Mouse (Mus musculus): ENCODE results near the gene Rai1. TPM values are rescaled to one million over a fixed set of nuclear protein-coding genes. Genes with fewer than 3 reads are reported as not detected.
A peak's percentile ranks its signal among the peaks of the same experiment; 100 is the strongest.

Gene Rai1
- total and polyA plus RNA-seq, 2 experiments from 2014 or later, result 24.9 to 70.0 TPM

DNA sequence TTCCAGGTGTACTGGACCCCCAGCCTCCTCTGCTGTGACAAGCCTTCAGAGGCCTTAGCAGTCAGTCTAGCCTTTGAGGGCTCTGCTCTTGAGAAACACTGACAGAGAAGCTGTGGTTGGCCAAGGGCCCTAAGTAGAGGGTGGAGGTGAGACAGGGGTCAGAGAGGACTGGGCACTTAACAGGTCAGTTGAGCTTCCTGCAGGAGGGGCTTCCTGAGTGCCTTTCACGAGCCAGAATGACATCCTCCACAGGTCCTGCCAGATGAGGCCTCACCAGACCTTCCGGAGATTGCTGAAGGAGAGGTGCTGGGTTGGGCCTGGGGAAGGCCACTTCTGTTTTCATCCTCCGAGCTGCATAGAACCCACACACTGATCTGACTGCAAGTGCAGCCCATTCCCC is 123.7 kb downstream of the Rai1 start:
- H3K4me3 ChIP-seq (ENCODE audit: low read length), result no peak overlapping the region
- H3K27ac ChIP-seq, result no peak overlapping the region
- TF ChIP-seq CTCF (IDR thresholded peaks at IDR 0.05; ENCODE audit: low read depth), result no peak
- no peak for ATAC-seq
- no peaks in the 10 kb centered on the region for H3K9me3 ChIP-seq (ENCODE audit: low read length)
- peaks cover 5% of the 10 kb centered on the region; the same call in 1 of the 2 replicates for H3K36me3 ChIP-seq (ENCODE audit: insufficient read depth, low read length)
- 81% methylated on average over 3 of the region's 3 CpGs for WGBS
- no peak overlapping the region for H3K4me2 ChIP-seq (ENCODE audit: low read depth, low read length)
- no peak overlapping the region; the same call in 1 of the 2 replicates for H3K9ac ChIP-seq (replicated peaks; ENCODE audit: low read length)
- peaks cover 1% of the 10 kb centered on the region; the same call in 1 of the 2 replicates for H3K4me1 ChIP-seq (ENCODE audit: insufficient read depth, low read length)
- no peak for DNase-seq (ENCODE audit: low spot score)
- no peaks in the 10 kb centered on the region for H3K27me3 ChIP-seq (ENCODE audit: insufficient read depth, low read length)

DNA sequence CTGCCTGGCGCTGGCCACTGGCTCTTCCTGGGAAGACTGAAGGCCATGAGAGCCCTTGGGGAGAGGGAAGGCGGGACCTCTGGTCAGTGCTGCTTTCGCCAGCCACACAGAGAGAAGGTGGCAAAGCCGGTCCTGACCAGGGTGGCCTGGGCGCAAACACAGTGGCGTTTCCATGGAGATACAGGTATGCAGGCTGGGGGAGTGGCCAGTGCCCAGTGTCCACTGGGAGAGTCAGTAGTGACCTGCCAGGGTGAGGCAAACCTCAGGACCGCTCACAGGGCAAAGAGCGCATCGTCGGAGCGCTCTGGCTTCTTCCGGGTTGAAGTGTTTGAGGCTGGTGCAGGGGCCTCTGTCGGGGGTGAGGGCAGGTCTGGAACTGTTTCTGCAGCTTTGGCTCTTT is 125.0 kb downstream of the Rai1 start:
- Histone ChIP-seq H3K9me3 (ENCODE audit: low read length) (no peaks in the 10 kb centered on the region), H3K4me1 (ENCODE audit: insufficient read depth, low read length) (peaks cover 3% of the 10 kb centered on the region; the same call in 1 of the 2 replicates), H3K4me2 (ENCODE audit: low read depth, low read length) (no peak overlapping the region), H3K27me3 (ENCODE audit: insufficient read depth, low read length) (no peaks in the 10 kb centered on the region), H3K36me3 (ENCODE audit: insufficient read depth, low read length) (peaks cover 5% of the 10 kb centered on the region; the same call in 1 of the 2 replicates), H3K27ac (no peak overlapping the region), H3K4me3 (ENCODE audit: low read length) (no peak overlapping the region), H3K9ac (replicated peaks; ENCODE audit: low read length) (no peak overlapping the region)
- ATAC-seq, result no peak
- DNase-seq (ENCODE audit: low spot score), result no peak
- WGBS, result 79% methylated on average over 13 of the region's 13 CpGs
- no peak for TF ChIP-seq CTCF (IDR thresholded peaks at IDR 0.05; ENCODE audit: low read depth)

DNA sequence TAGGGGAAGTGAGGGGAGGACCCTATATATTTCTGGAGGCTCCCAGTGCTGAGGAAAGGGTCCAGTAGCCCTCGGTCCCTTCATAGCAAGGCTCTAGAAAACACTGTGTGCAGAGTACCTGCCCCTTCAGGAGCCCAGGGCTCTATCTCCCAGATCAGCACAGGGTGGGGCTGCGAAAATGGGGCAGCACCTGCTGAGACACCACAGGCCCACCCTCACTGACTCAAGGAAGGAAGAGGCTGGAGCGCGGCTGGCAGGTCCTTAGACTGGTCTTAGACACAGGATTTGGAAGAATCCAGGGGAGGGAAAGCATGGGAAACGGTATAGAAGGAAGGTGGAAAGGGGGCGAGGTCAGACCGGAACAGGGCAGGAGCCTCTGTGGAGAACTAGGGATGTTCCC is 125.7 kb downstream of the Rai1 start:
- Histone ChIP-seq H3K4me1 (ENCODE audit: insufficient read depth, low read length) (peaks cover 3% of the 10 kb centered on the region; the same call in 1 of the 2 replicates), H3K27ac (no peak overlapping the region), H3K9ac (replicated peaks; ENCODE audit: low read length) (no peak overlapping the region), H3K27me3 (ENCODE audit: insufficient read depth, low read length) (no peaks in the 10 kb centered on the region), H3K4me3 (ENCODE audit: low read length) (no peak overlapping the region), H3K36me3 (ENCODE audit: insufficient read depth, low read length) (peaks cover 5% of the 10 kb centered on the region; the same call in 1 of the 2 replicates), H3K4me2 (ENCODE audit: low read depth, low read length) (no peak overlapping the region), H3K9me3 (ENCODE audit: low read length) (no peaks in the 10 kb centered on the region)
- no peak for TF ChIP-seq CTCF (IDR thresholded peaks at IDR 0.05; ENCODE audit: low read depth)
- ATAC-seq, result no peak
- no peak for DNase-seq (ENCODE audit: low spot score)
- WGBS, result 89% methylated on average over 7 of the region's 7 CpGs

DNA sequence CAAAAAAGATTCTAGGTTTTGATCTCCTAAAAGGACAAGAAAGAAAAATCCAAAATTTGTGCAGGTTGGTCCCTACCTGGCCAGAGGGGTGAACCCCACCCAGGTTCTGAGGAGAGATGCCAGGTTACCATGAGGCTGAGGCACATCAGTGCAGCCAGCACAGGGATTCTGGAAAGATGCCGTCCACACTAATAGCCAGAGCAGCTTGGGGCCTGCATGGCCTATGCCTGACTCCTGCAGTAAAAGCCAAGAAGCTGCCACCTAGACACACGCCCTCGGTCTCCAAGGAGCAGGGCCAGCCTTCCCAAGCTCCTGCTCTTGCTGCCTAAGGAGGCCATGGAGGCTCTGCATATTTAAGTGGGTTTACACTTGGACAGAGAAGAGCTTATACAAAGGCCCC is 126.5 kb downstream of the Rai1 start:
- H3K4me3 ChIP-seq (ENCODE audit: low read length), result no peak overlapping the region
- H3K4me1 ChIP-seq (ENCODE audit: insufficient read depth, low read length), result peaks cover 3% of the 10 kb centered on the region; the same call in 1 of the 2 replicates
- no peak for TF ChIP-seq CTCF (IDR thresholded peaks at IDR 0.05; ENCODE audit: low read depth)
- no peak overlapping the region for H3K4me2 ChIP-seq (ENCODE audit: low read depth, low read length)
- peak; percentile 60 for DNase-seq (ENCODE audit: low spot score)
- peak; percentile 59; the same call in 1 of the 2 replicates for ATAC-seq
- no peaks in the 10 kb centered on the region for H3K27me3 ChIP-seq (ENCODE audit: insufficient read depth, low read length)
- H3K9me3 ChIP-seq (ENCODE audit: low read length), result no peaks in the 10 kb centered on the region
- no peak overlapping the region for H3K9ac ChIP-seq (replicated peaks; ENCODE audit: low read length)
- 45% methylated on average over 3 of the region's 3 CpGs for WGBS
- peaks cover 5% of the 10 kb centered on the region; the same call in 1 of the 2 replicates for H3K36me3 ChIP-seq (ENCODE audit: insufficient read depth, low read length)
- H3K27ac ChIP-seq, result no peak overlapping the region

DNA sequence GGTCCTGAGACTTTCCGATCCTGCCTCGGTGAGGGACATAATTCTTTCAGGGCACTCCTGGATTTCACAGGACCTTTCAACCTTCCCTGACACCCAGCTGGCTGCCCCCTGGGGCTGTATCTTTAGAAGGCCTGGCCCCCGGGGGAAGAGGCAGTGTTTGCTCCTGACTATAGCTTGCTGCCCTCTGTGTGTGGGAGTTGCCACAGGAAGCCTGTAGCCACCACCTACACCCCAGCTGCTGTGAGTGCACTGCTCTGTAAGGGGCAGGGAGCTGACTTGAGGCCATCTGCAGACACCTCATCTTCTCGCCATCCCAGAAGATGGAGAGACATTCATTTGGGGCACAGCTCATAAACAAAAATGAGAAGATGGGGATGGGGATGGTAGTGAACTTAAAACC is 127.1 kb downstream of the Rai1 start:
- no peaks in the 10 kb centered on the region for H3K9me3 ChIP-seq (ENCODE audit: low read length)
- H3K36me3 ChIP-seq (ENCODE audit: insufficient read depth, low read length), result peaks cover 10% of the 10 kb centered on the region; the same call in 1 of the 2 replicates
- H3K9ac ChIP-seq (replicated peaks; ENCODE audit: low read length), result peak overlapping the region; percentile 24; the same call in 1 of the 2 replicates
- peaks cover 3% of the 10 kb centered on the region; the same call in 1 of the 2 replicates for H3K4me1 ChIP-seq (ENCODE audit: insufficient read depth, low read length)
- no peak for DNase-seq (ENCODE audit: low spot score)
- H3K27me3 ChIP-seq (ENCODE audit: insufficient read depth, low read length), result no peaks in the 10 kb centered on the region
- no peak overlapping the region for H3K27ac ChIP-seq
- H3K4me3 ChIP-seq (ENCODE audit: low read length), result no peak overlapping the region
- no peak for ATAC-seq
- no peak for TF ChIP-seq CTCF (IDR thresholded peaks at IDR 0.05; ENCODE audit: low read depth)
- WGBS, result 52% methylated on average over 4 of the region's 4 CpGs
- H3K4me2 ChIP-seq (ENCODE audit: low read depth, low read length), result no peak overlapping the region

DNA sequence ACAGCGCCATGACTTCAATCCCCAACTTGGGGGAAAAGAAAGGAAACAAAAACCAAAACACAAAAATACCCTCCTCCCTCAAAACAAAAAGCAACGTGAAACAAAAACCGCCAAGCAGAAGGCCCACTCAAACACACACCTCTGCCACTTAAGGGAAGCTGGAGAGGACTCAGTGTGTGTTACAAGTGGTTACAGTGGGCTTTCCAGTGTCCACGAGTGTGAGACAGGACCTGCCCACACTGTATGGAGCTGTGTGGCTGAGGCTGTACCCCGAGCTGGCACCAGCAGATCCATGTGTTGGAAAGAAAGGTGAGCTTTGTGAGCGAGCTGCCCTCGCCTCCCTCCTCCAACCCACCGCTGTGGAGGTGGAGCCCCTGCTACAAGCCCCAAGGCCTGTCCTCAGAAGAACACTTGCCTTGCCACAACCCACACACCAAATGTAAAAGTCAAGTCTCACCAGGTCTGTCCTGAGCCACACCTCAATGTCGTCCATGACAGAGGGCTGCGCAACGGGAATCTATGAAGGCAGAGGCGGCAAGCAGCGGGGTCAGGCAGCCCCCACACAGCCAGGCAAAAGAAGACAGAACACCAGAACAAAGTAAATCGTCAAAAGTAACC is 127.7 kb downstream of the Rai1 start:
- ATAC-seq, result no peak
- H3K9me3 ChIP-seq (ENCODE audit: low read length), result no peaks in the 10 kb centered on the region
- H3K27me3 ChIP-seq (ENCODE audit: insufficient read depth, low read length), result no peaks in the 10 kb centered on the region
- H3K4me2 ChIP-seq (ENCODE audit: low read depth, low read length), result no peak overlapping the region
- H3K4me3 ChIP-seq (ENCODE audit: low read length), result no peak overlapping the region
- TF ChIP-seq CTCF (IDR thresholded peaks at IDR 0.05; ENCODE audit: low read depth), result no peak
- H3K27ac ChIP-seq, result no peak overlapping the region
- peaks cover 16% of the 10 kb centered on the region; the same call in 1 of the 2 replicates for H3K36me3 ChIP-seq (ENCODE audit: insufficient read depth, low read length)
- whole genome bisulfite sequencing, result 78% methylated on average over 14 of the region's 14 CpGs
- no peak for DNase-seq (ENCODE audit: low spot score)
- peaks cover 3% of the 10 kb centered on the region; the same call in 1 of the 2 replicates for H3K4me1 ChIP-seq (ENCODE audit: insufficient read depth, low read length)
- H3K9ac ChIP-seq (replicated peaks; ENCODE audit: low read length), result no peak overlapping the region

DNA sequence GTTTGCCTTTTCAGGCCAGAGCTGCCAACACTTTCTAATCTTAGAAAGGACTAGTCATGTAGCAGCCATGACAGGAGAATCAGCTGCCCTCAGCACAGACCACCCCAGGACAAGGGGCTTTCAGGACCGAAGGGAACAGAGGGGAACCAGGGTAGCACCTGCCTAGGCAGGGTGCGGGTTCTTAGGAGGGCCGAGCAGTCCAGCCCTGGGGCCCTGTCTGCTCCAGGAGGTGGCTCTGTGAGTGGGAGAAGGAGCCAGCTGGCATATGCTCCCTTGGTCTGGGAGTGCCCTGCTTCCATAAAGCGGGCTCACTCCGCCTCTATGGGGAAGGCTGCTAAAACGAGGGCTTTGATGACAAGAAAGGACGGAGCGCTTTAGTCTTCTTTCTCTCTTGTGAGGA is 128.4 kb downstream of the Rai1 start:
- H3K4me2 ChIP-seq (ENCODE audit: low read depth, low read length), result no peak overlapping the region
- peak overlapping the region; percentile 41 for H3K27ac ChIP-seq
- H3K9me3 ChIP-seq (ENCODE audit: low read length), result no peaks in the 10 kb centered on the region
- peaks cover 3% of the 10 kb centered on the region; the same call in 1 of the 2 replicates for H3K4me1 ChIP-seq (ENCODE audit: insufficient read depth, low read length)
- H3K4me3 ChIP-seq (ENCODE audit: low read length), result no peak overlapping the region
- no peak for TF ChIP-seq CTCF (IDR thresholded peaks at IDR 0.05; ENCODE audit: low read depth)
- peak; percentile 59 for DNase-seq (ENCODE audit: low spot score)
- no peaks in the 10 kb centered on the region for H3K27me3 ChIP-seq (ENCODE audit: insufficient read depth, low read length)
- 0 out of 2 replicates have a peak overlapping the region, but pooled peaks have one; percentile 17 for H3K9ac ChIP-seq (replicated peaks; ENCODE audit: low read length)
- WGBS, result 45% methylated on average over 8 of the region's 8 CpGs
- peak; percentile 45; the same call in 1 of the 2 replicates for ATAC-seq
- H3K36me3 ChIP-seq (ENCODE audit: insufficient read depth, low read length), result peaks cover 18% of the 10 kb centered on the region; the same call in 1 of the 2 replicates
